Mouse (Mus musculus) liver, adult 2 months (tissue): ENCODE measurements around the gene Scn3a. TPM values are rescaled to one million over a fixed set of nuclear protein-coding genes. Genes with fewer than 3 reads are reported as not detected.

Source experiments
- DNase-seq: peaks from one replicate; pipeline ENCODE4 v3.0.0-alpha.2; 2011; ENCODE audit warnings: low read depth, low spot score; ENCODE audit errors: extremely low read depth
- H3K27ac ChIP-seq: fragments of 200-500 bp; replicated peaks from 2 replicates; pipeline ENCODE4 v1.5.1; 2012; ENCODE audit warnings: low read depth, mild to moderate bottlenecking, control low read depth, inconsistent platforms, low read length; ENCODE audit not compliant: insufficient read depth
- H3K27me3 ChIP-seq: fragments of 200-500 bp; 2 replicates; pipeline ENCODE4 v1.6.1; 2012; ENCODE audit warnings: mild to moderate bottlenecking, moderate library complexity, low read length, inconsistent platforms; ENCODE audit not compliant: control insufficient read depth, insufficient read depth
- H3K36me3 ChIP-seq: fragments of 200-500 bp; 2 replicates; pipeline ENCODE4 v1.6.1; 2012; ENCODE audit warnings: low read length, inconsistent platforms; ENCODE audit not compliant: control insufficient read depth, insufficient read depth
- H3K4me1 ChIP-seq: fragments of 200-500 bp; 2 replicates; pipeline ENCODE4 v1.6.1; 2011; ENCODE audit warnings: low read length; ENCODE audit not compliant: control insufficient read depth, insufficient read depth
- H3K4me3 ChIP-seq: fragments of 200-500 bp; 2 replicates; pipeline ENCODE4 v1.5.1; 2011; ENCODE audit warnings: low read depth, mild to moderate bottlenecking, control low read depth, low read length, moderate library complexity; ENCODE audit not compliant: insufficient read depth
- H3K79me2 ChIP-seq: fragments of 200-500 bp; 2 replicates; pipeline ENCODE4 v1.6.1; 2012; ENCODE audit warnings: inconsistent platforms, mild to moderate bottlenecking, low read length, moderate library complexity; ENCODE audit not compliant: control insufficient read depth, insufficient read depth
- H3K9ac ChIP-seq: fragments of 200-500 bp; 2 replicates; pipeline ENCODE4 v1.6.1; 2012; ENCODE audit warnings: low read depth, mild to moderate bottlenecking, control low read depth, inconsistent platforms, low read length
- CTCF ChIP-seq: fragments of 200-500 bp; IDR thresholded peaks from 2 replicates; pipeline ENCODE4 v1.5.1; 2011; ENCODE audit warnings: low read depth, low read length, control low read depth
- POLR2A ChIP-seq: fragments of 200-500 bp; IDR thresholded peaks from 2 replicates; pipeline ENCODE4 v1.6.1; 2011; ENCODE audit warnings: low read length, control low read depth; ENCODE audit not compliant: insufficient read depth; ENCODE audit errors: extremely low read depth
- WGBS: fragments of 180-500 bp; shearing (Covaris S2); methylation state at CpG from one replicate; pipeline ENCODE4 v1.1.7; 2018; 5-methylcytosine and 5-hydroxymethylcytosine counted together
- polyA plus RNA-seq: library from polyadenylated mRNA; depleted of rRNA; stranded (reverse); fragments of >200 nt; gene quantifications from 2 replicates; pipeline ENCODE4 v1.2.3, GENCODE M21; 2012
- total RNA-seq: library from RNA; depleted of rRNA; stranded (reverse); fragments of >200 nt; gene quantifications from 2 replicates; pipeline ENCODE4 v1.2.3, GENCODE M21; 2014

The Scn3a gene
- total and polyA plus RNA-seq, 2 experiments, result 0.05 to 0.18 TPM

GRCm38 (mm10) chr2:65532127-65532854 lies 35.1 kb downstream of the Scn3a start:
- no peak overlapping the region for H3K27ac ChIP-seq
- H3K4me1 ChIP-seq, result no peaks in the 10 kb centered on the region
- no peaks in the 10 kb centered on the region for H3K36me3 ChIP-seq
- TF ChIP-seq POLR2A (no peak), CTCF (no peak)
- H3K9ac ChIP-seq, result no peak overlapping the region
- no peak for DNase-seq
- H3K4me3 ChIP-seq, result no peak overlapping the region
- 79% methylated on average over 10 of the region's 10 CpGs for WGBS
- no peaks in the 10 kb centered on the region for H3K79me2 ChIP-seq
- no peaks in the 10 kb centered on the region for H3K27me3 ChIP-seq

- H3K27ac ChIP-seq, result no peak overlapping the region
- TF ChIP-seq CTCF (no peak), POLR2A (no peak)
- no peak for DNase-seq
- no peak overlapping the region for H3K4me3 ChIP-seq
- H3K36me3 ChIP-seq, result no peaks in the 10 kb centered on the region
- no peaks in the 10 kb centered on the region for H3K4me1 ChIP-seq
- WGBS, result 69% methylated on average over 5 of the region's 5 CpGs
- H3K27me3 ChIP-seq, result no peaks in the 10 kb centered on the region
- H3K79me2 ChIP-seq, result no peaks in the 10 kb centered on the region
- no peak overlapping the region for H3K9ac ChIP-seq
Observed at GRCm38 (mm10) chr2:65529148-65529547, 38.3 kb downstream of the Scn3a start.

GRCm38 (mm10) chr2:65516703-65517102 lies 50.7 kb downstream of the Scn3a start:
- no peaks in the 10 kb centered on the region for H3K4me1 ChIP-seq
- no peak overlapping the region for H3K9ac ChIP-seq
- no peak overlapping the region for H3K27ac ChIP-seq
- peak; percentile 3 for DNase-seq
- no peaks in the 10 kb centered on the region for H3K79me2 ChIP-seq
- no peak for TF ChIP-seq CTCF
- no peak for TF ChIP-seq POLR2A
- no peaks in the 10 kb centered on the region for H3K27me3 ChIP-seq
- H3K4me3 ChIP-seq, result no peak overlapping the region
- no peaks in the 10 kb centered on the region for H3K36me3 ChIP-seq
- 71% methylated on average over 6 of the region's 6 CpGs for WGBS

GRCm38 (mm10) chr2:65508217-65508616 lies 59.2 kb downstream of the Scn3a start:
- no peak for TF ChIP-seq CTCF
- TF ChIP-seq POLR2A, result no peak
- H3K79me2 ChIP-seq, result no peaks in the 10 kb centered on the region
- no peak overlapping the region for H3K4me3 ChIP-seq
- H3K27me3 ChIP-seq, result no peaks in the 10 kb centered on the region
- no peak overlapping the region for H3K9ac ChIP-seq
- WGBS, result 83% methylated on average over 12 of the region's 12 CpGs
- H3K27ac ChIP-seq, result no peak overlapping the region
- H3K36me3 ChIP-seq, result no peaks in the 10 kb centered on the region
- no peaks in the 10 kb centered on the region for H3K4me1 ChIP-seq
- DNase-seq, result no peak

GRCm38 (mm10) chr2:65490450-65490849 lies 77.0 kb downstream of the Scn3a start:
- Histone ChIP-seq H3K36me3 (no peaks in the 10 kb centered on the region), H3K79me2 (no peaks in the 10 kb centered on the region), H3K9ac (no peak overlapping the region), H3K4me1 (no peaks in the 10 kb centered on the region), H3K4me3 (no peak overlapping the region), H3K27ac (no peak overlapping the region), H3K27me3 (no peaks in the 10 kb centered on the region)
- DNase-seq, result no peak
- TF ChIP-seq POLR2A (no peak), CTCF (no peak)
- 80% methylated on average over 9 of the region's 9 CpGs for WGBS

GRCm38 (mm10) chr2:65483434-65483833 lies 84.0 kb downstream of the Scn3a start:
- Histone ChIP-seq H3K36me3 (no peaks in the 10 kb centered on the region), H3K4me1 (no peaks in the 10 kb centered on the region)
- DNase-seq, result no peak

More at GRCm38 (mm10) chr2:65483434-65483833, 84.0 kb downstream of the Scn3a start:
- Histone ChIP-seq H3K9ac (no peak overlapping the region), H3K79me2 (no peaks in the 10 kb centered on the region), H3K4me3 (no peak overlapping the region), H3K27ac (no peak overlapping the region), H3K27me3 (no peaks in the 10 kb centered on the region)
- WGBS, result 64% methylated on average over 3 of the region's 3 CpGs
- TF ChIP-seq CTCF (no peak), POLR2A (no peak)
